Mouse (Mus musculus) mesoderm, embryonic 11.5 days (tissue): Measurements from ENCODE around the gene Tmf1.

Experiments
- DNase-seq: peaks from one replicate; pipeline ENCODE4 v3.0.0-alpha.2; 2012; ENCODE audit warnings: low read depth, low spot score

Gene Tmf1

DNA sequence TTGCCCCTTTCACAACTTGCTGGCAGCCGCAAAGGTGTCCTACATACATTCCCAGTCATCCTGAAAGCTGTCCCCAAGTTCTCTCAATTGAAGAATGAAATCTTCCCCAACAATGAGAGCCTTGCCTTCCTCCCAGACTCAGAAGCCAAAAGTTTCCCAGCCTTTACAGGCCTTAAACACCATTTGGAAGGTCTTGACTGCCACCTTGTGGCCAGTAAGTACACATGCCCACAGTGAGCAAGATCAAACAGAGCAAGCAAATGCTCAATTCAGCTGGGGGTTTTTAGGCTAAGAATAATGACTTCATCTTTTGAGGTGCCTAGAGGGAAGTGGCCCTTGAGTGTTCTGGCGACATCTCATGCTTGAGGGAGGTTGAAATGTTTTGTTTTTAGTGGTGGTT lies 72.1 kb downstream of the Tmf1 start:
- DNase-seq: peak; percentile 89

DNA sequence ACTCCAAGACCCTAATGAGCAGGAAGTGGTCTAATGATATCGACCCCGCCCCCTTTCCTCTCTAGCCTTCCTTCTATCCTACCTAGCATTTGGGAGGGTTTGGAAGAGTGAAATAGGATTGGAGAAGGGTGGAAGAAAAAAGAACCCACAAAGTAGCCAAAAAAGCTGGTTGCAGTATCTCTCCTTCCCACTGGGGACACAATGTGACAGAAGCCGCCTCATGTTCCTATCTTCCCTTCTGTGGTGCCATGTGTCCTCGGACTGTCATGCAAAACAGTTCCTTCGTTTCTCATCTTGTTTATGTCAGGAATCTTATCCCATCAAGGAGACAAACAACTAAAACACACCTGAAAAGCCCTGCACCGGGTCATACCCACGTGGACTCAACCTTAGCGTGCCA lies 72.8 kb downstream of the Tmf1 start:
- no peak for DNase-seq

DNA sequence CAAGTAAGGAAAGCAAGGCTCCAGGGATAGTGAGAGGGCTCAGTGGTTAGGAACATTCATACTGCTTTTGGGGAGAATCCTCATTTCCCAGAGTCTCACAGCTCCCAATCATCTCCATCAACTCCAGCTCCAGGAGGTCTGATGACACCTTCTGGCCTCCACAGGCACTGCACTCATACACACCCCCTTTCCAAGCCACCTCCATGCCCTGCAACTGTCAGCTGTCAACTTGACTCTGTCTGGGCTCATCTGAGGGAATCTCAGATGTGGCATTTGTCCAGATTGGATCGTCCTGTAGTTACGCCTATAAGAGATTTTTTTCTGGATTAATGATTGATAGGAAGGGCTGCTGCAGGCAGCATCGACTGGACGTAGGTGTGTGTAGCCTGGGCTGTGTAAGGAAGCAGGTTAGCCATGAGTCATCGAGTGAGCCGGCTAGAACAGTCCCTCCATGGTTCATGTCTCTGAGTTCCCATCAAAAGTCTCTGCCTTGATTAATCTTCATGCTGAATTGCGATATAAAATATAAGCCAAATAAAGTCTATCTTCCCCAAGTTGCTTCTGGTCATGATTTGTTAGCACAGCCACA lies 74.6 kb downstream of the Tmf1 start:
- no peak for DNase-seq
